Mouse (Mus musculus) C2C12 (cell line): ENCODE results near the gene Chrne. TPM values are rescaled to one million over a fixed set of nuclear protein-coding genes. Genes with fewer than 3 reads are reported as not detected.
A peak's percentile ranks its signal among the peaks of the same experiment; 100 is the strongest.

ENCODE experiments used
- H3K27me3 ChIP-seq: one replicate; pipeline ENCODE4 v1.6.1; 2011; ENCODE audit not compliant: control insufficient read depth, insufficient read depth, insufficient read length
- H3K36me3 ChIP-seq: one replicate; pipeline ENCODE4 v1.6.1; 2011; ENCODE audit not compliant: control insufficient read depth, insufficient read depth
- H3K4me3 ChIP-seq: one replicate; pipeline ENCODE4 v1.5.1; 2011; ENCODE audit warnings: mild to moderate bottlenecking, control low read depth; ENCODE audit not compliant: poor library complexity, insufficient read depth, severe bottlenecking
- H3K79me2 ChIP-seq: one replicate; pipeline ENCODE4 v1.6.1; 2011; ENCODE audit not compliant: control insufficient read depth, insufficient read depth
- H3K79me3 ChIP-seq: one replicate; pipeline ENCODE4 v1.6.1; 2011; ENCODE audit warnings: low read depth, control low read depth
- H3ac ChIP-seq: one replicate; pipeline ENCODE3; 2011; ENCODE audit warnings: low read depth; ENCODE audit not compliant: control insufficient read depth, insufficient read length
- CEBPB ChIP-seq: IDR thresholded peaks from one replicate; pipeline ENCODE4 v1.6.1; 2011; ENCODE audit warnings: low read depth, mild to moderate bottlenecking, control low read depth, moderate library complexity
- CTCF ChIP-seq: IDR thresholded peaks from one replicate; pipeline ENCODE4 v1.5.1; 2011; ENCODE audit not compliant: control insufficient read depth, insufficient read depth, insufficient read length
- FOSL1 ChIP-seq: IDR thresholded peaks from one replicate; pipeline ENCODE4 v1.8.0; 2011; ENCODE audit warnings: mild to moderate bottlenecking, low read length; ENCODE audit not compliant: poor library complexity, insufficient read depth, severe bottlenecking
- MAX ChIP-seq: IDR thresholded peaks from one replicate; pipeline ENCODE4 v1.6.1; 2011; ENCODE audit warnings: mild to moderate bottlenecking, control low read depth
- MYOD1 ChIP-seq: IDR thresholded peaks from one replicate; pipeline ENCODE4 v1.6.1; 2011; ENCODE audit warnings: low read depth; ENCODE audit not compliant: control insufficient read depth, insufficient read length
- MYOG ChIP-seq: IDR thresholded peaks from one replicate; pipeline ENCODE4 v1.6.1; 2011; ENCODE audit not compliant: control insufficient read depth, insufficient read length; ENCODE audit errors: extremely low read depth
- USF1 ChIP-seq: IDR thresholded peaks from one replicate; pipeline ENCODE4 v1.6.1; 2011; ENCODE audit warnings: low read depth, mild to moderate bottlenecking, control low read depth, moderate library complexity
- polyA plus RNA-seq: library from polyadenylated mRNA; unstranded; fragments of >200 nt; fragmentation: generic; extraction: Trizol; gene quantifications from one replicate; pipeline ENCODE4 v1.2.1, GENCODE M21; 2012; ENCODE audit warnings: missing spikeins

The Chrne gene
- polyA plus RNA-seq, 1 experiment = 0.08 TPM

DNA sequence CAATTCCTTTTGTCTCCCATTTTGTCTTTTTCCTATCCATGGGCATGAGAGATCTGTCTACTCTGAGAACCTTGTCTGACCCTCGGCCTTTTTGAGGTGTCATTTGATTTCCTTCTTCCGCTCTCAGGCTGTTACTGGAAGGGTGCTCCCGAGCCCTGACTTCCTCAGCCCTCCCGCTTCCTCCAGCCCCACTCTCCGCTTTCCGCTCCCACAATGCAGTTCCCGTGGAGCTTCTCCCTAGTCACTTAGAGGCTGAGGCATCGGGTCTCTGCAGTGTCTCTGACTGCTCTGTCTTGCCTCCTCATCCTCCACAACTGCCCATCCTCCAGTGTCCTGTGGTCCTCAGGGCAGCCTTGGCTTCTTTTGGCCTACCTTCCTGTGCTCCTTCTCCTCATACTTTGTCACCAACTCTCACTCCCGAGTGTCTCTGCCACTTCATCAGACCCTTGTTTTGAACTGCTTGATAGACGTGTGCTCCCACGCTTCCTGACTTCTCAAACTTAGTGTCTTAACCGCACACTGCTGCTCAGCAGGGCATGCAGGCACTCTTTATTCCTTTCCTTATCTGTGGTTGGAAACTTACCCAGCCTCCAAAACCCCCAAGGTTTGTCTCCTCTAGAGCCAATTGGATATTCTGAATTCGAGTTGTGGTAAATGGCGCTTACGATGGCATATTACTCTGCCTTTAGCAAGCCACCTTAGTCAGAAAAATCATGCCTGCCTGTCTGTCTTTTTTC lies 24.6 kb downstream of the Chrne start:
- peaks cover 51% of the 10 kb centered on the region for H3K79me2 ChIP-seq
- no peak overlapping the region for H3K4me3 ChIP-seq
- peaks cover 15% of the 10 kb centered on the region for H3K79me3 ChIP-seq
- no peaks in the 10 kb centered on the region for H3K27me3 ChIP-seq
- H3ac ChIP-seq = no peak overlapping the region
- peaks cover 25% of the 10 kb centered on the region for H3K36me3 ChIP-seq
- TF ChIP-seq USF1 = no peak
- no peak for TF ChIP-seq CTCF
- no peak for TF ChIP-seq CEBPB
- no peak for TF ChIP-seq MYOD1
- no peak for TF ChIP-seq MYOG
- no peak for TF ChIP-seq MAX
- TF ChIP-seq FOSL1 = no peak

DNA sequence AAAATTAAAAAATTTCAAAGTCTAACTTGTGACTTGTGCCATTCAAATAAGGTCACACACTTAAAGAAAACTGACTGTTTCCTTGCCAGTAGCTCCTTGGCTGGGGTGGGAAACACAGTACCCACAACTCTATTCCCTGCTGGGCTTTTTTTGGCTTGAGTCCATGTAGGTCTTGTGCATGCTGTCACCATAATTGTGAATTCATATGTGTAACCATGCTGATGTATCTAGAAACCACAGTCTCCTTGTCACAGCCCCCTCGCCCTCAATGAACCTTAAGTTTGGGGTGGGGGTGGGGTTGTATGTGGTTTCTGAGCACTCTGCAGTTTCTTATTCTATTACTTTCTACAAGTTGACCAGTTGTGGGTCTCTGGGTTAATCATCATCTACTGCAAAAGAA lies 27.3 kb downstream of the Chrne start:
- H3K79me2 ChIP-seq = peaks cover 78% of the 10 kb centered on the region
- H3K27me3 ChIP-seq = no peaks in the 10 kb centered on the region
- no peak overlapping the region for H3ac ChIP-seq
- H3K36me3 ChIP-seq = peaks cover 6% of the 10 kb centered on the region
- H3K79me3 ChIP-seq = peaks cover 33% of the 10 kb centered on the region
- TF ChIP-seq MAX = no peak
- no peak for TF ChIP-seq CTCF
- no peak for TF ChIP-seq MYOG
- TF ChIP-seq MYOD1 = no peak
- TF ChIP-seq FOSL1 = no peak
- TF ChIP-seq USF1 = no peak
- TF ChIP-seq CEBPB = no peak
- no peak overlapping the region for H3K4me3 ChIP-seq

DNA sequence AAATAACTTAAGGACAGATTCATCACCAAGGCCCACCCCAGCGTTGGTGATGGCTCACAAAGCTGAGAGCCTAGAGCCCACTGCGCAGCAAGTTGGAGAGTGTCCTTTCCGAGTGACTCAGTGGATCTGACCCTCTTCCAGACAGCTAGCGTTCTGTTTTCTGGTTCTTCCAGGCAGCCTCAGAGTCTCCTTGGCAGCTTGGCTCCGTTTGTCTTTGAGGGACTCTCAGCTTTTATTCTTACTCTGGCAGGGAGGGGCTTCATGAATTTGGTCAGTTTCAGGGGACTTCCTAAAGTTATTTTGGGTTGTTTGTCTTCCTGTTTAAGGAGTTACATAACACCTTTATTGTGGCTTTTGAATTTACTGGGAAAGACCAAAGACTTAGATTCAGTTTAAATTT lies 32.1 kb downstream of the Chrne start:
- Histone ChIP-seq H3ac (no peak overlapping the region), H3K79me3 (peaks cover 56% of the 10 kb centered on the region), H3K36me3 (no peaks in the 10 kb centered on the region), H3K4me3 (no peak overlapping the region), H3K79me2 (peaks cover 98% of the 10 kb centered on the region), H3K27me3 (no peaks in the 10 kb centered on the region)
- TF ChIP-seq MYOD1 (no peak), MYOG (no peak), MAX (no peak), FOSL1 (no peak), CTCF (no peak), USF1 (no peak), CEBPB (no peak)

DNA sequence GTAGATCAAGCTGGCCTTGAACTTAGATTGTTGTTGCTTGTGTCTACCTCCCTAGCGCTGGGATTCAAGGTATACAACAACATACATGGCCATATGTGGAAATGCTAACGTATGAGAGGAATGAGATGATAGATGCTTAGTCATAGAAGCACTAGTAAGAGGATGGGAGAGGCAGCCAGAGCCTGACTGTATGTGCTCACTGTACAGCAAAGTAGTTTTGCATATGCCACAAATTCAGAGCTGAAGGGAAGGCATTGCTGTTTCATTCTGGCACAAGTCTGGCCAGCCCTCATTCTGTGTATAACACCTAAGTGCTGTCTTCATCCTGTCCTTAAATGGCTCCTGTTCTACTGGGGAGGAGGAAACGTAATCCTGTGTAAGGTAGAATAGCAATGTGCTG lies 32.8 kb downstream of the Chrne start:
- H3ac ChIP-seq = no peak overlapping the region
- peaks cover 58% of the 10 kb centered on the region for H3K79me3 ChIP-seq
- peaks cover 98% of the 10 kb centered on the region for H3K79me2 ChIP-seq
- no peaks in the 10 kb centered on the region for H3K36me3 ChIP-seq
- no peak for TF ChIP-seq MYOG
- no peak for TF ChIP-seq CEBPB
- TF ChIP-seq USF1 = no peak
- TF ChIP-seq FOSL1 = no peak
- no peak for TF ChIP-seq CTCF
- TF ChIP-seq MYOD1 = no peak
- no peak for TF ChIP-seq MAX
- H3K27me3 ChIP-seq = no peaks in the 10 kb centered on the region
- H3K4me3 ChIP-seq = no peak overlapping the region

DNA sequence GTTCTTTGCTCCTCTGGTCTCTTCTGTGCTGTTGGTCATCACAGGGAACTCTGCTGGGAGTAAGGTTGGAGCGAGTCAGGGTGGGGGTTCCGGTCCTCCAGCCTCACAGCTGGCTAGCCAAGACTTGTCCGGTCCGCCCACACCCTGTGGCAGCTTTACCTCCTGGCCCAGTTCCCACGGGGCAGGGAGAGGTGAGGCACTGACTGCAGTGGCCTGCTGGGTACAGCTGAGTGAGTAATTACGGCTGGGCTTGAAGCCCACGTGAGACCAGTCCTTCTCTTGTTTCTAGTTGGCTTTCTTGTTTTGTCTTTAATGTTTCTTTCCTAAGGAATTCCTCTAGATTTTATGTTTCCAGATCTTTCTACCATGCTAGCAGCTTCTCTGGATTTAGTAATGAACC lies 33.6 kb downstream of the Chrne start:
- Histone ChIP-seq H3K27me3 (no peaks in the 10 kb centered on the region), H3K36me3 (no peaks in the 10 kb centered on the region), H3ac (no peak overlapping the region), H3K4me3 (no peak overlapping the region), H3K79me3 (peaks cover 57% of the 10 kb centered on the region), H3K79me2 (peaks cover 99% of the 10 kb centered on the region)
- peak; percentile 72 for TF ChIP-seq MAX
- TF ChIP-seq MYOD1 = peak; percentile 18
- TF ChIP-seq MYOG = no peak
- peak; percentile 50 for TF ChIP-seq USF1

DNA sequence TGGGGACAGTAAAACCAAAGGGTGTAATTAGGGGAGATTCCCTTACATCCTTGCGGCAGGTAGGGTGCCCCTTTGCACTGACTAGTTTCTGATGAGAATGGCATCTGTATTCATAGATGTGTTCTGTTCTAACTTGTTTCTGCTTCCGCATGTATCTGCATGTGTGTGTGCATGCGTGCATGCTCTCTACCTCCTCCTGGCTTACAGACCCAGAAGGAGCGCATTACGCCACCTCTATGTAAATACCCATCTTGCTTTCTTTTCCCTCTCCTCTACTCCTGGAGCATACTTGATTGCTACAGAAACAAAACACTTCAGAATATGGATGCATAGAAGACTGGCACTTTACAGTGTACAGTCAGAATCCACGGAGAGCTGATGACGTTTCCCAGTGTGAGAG lies 35.2 kb downstream of the Chrne start:
- Histone ChIP-seq H3K27me3 (no peaks in the 10 kb centered on the region), H3K4me3 (no peak overlapping the region), H3ac (no peak overlapping the region), H3K36me3 (no peaks in the 10 kb centered on the region), H3K79me3 (peaks cover 55% of the 10 kb centered on the region), H3K79me2 (peaks cover 99% of the 10 kb centered on the region)
- TF ChIP-seq MYOD1 (no peak), MYOG (no peak), MAX (no peak), CTCF (no peak), FOSL1 (no peak), USF1 (no peak), CEBPB (no peak)
